Mouse (Mus musculus) neural tube, embryonic 13.5 days (tissue): Measurements from ENCODE around the gene Phactr1. TPM values are rescaled to one million over a fixed set of nuclear protein-coding genes. Genes with fewer than 3 reads are reported as not detected.

ENCODE experiments used
- ATAC-seq: fragments of 200-750 bp; cut with Nextera tagmentation; 2 replicates; pipeline ENCODE4 v1.8.0; 2017; ENCODE audit warnings: low read depth, mild to moderate bottlenecking, moderate TSS enrichment, moderate library complexity
- H3K27ac ChIP-seq: fragments of 300-500 bp; sonication (generic); replicated peaks from 2 replicates; pipeline ENCODE4 v1.5.1; 2015; ENCODE audit warnings: moderate library complexity, mild to moderate bottlenecking, inconsistent platforms
- H3K27me3 ChIP-seq: fragments of 300-500 bp; sonication (generic); 2 replicates; pipeline ENCODE4 v1.6.1; 2015; ENCODE audit warnings: mild to moderate bottlenecking, inconsistent platforms
- H3K36me3 ChIP-seq: fragments of 300-500 bp; sonication (generic); 2 replicates; pipeline ENCODE4 v1.6.1; 2015; ENCODE audit warnings: mild to moderate bottlenecking, inconsistent platforms
- H3K4me1 ChIP-seq: fragments of 300-500 bp; sonication (generic); replicated peaks from 2 replicates; pipeline ENCODE4 v1.6.1; 2015; ENCODE audit warnings: inconsistent platforms
- H3K4me2 ChIP-seq: fragments of 300-500 bp; sonication (generic); 2 replicates; pipeline ENCODE4 v1.6.1; 2015; ENCODE audit warnings: inconsistent platforms, mild to moderate bottlenecking, moderate library complexity
- H3K4me3 ChIP-seq: fragments of 300-500 bp; sonication (generic); 2 replicates; pipeline ENCODE4 v1.5.1; 2015; ENCODE audit warnings: mild to moderate bottlenecking, inconsistent platforms
- H3K9ac ChIP-seq: fragments of 300-500 bp; sonication (generic); 2 replicates; pipeline ENCODE4 v1.6.1; 2015; ENCODE audit warnings: moderate library complexity, mild to moderate bottlenecking, inconsistent platforms
- H3K9me3 ChIP-seq: fragments of 300-500 bp; sonication (generic); 2 replicates; pipeline ENCODE4 v1.6.1; 2016; ENCODE audit warnings: inconsistent platforms
- WGBS: fragments of 180-500 bp; shearing (Covaris S2); methylation state at CpG from one replicate; pipeline ENCODE4 v1.1.7; 2015; 5-methylcytosine and 5-hydroxymethylcytosine counted together
- polyA plus RNA-seq: library from polyadenylated mRNA; unstranded; fragments of >200 nt; fragmentation: Nextera tagmentation; extraction: Ambion mirVana; gene quantifications from 2 replicates; pipeline ENCODE4 v1.2.1, GENCODE M21; 2015

The Phactr1 gene
- polyA plus RNA-seq: 48.3 and 50.3 TPM in 2 replicates

- WGBS: 11% methylated on average over 11 of the region's 11 CpGs
- no peak within 1 kb of the TSS for H3K27ac ChIP-seq
These were observed at the start of gene Phactr1 for GRCm38 (mm10) chr13:42680391-42680994. Gene Phactr1, plus strand, starts transcription at chr13:42680623.

GRCm38 (mm10) chr13:42634908-42635307 lies 45.5 kb upstream of the Phactr1 start:
- ATAC-seq: no peak
- no peak overlapping the region for H3K9ac ChIP-seq
- no peaks in the 10 kb centered on the region for H3K36me3 ChIP-seq
- no peaks in the 10 kb centered on the region for H3K27me3 ChIP-seq
- no peak overlapping the region for H3K4me2 ChIP-seq
- H3K27ac ChIP-seq: no peak overlapping the region
- no peaks in the 10 kb centered on the region for H3K9me3 ChIP-seq
- WGBS: 90% methylated on average over 2 of the region's 2 CpGs
- H3K4me1 ChIP-seq: no peaks in the 10 kb centered on the region
- no peak overlapping the region for H3K4me3 ChIP-seq

More at GRCm38 (mm10) chr13:42680391-42680994, at the start of gene Phactr1:
- ATAC-seq: no peak
- no peak within 1 kb of the TSS for H3K4me3 ChIP-seq
- peaks cover 11% of the 10 kb centered on the region for H3K4me1 ChIP-seq
- peaks cover 4% of the 10 kb centered on the region; the same call in 1 of the 2 replicates for H3K27me3 ChIP-seq
- H3K9me3 ChIP-seq: no peaks in the 10 kb centered on the region
- no peak within 1 kb of the TSS for H3K9ac ChIP-seq
- peak within 1 kb of the TSS; percentile 25; the same call in 1 of the 2 replicates for H3K4me2 ChIP-seq
- H3K36me3 ChIP-seq: no peaks in the 10 kb centered on the region

GRCm38 (mm10) chr13:42650228-42650627 lies 30.2 kb upstream of the Phactr1 start:
- no peak for ATAC-seq
- Histone ChIP-seq H3K4me3 (no peak overlapping the region), H3K27ac (no peak overlapping the region), H3K27me3 (no peaks in the 10 kb centered on the region), H3K9ac (no peak overlapping the region), H3K9me3 (no peaks in the 10 kb centered on the region), H3K36me3 (no peaks in the 10 kb centered on the region), H3K4me1 (no peaks in the 10 kb centered on the region), H3K4me2 (no peak overlapping the region)
- 72% methylated on average over 6 of the region's 6 CpGs for WGBS

GRCm38 (mm10) chr13:42656643-42657315 lies 23.6 kb upstream of the Phactr1 start:
- H3K27ac ChIP-seq: no peak overlapping the region
- H3K27me3 ChIP-seq: no peaks in the 10 kb centered on the region
- no peak for ATAC-seq
- peaks cover 12% of the 10 kb centered on the region for H3K4me1 ChIP-seq
- H3K9me3 ChIP-seq: no peaks in the 10 kb centered on the region
- H3K9ac ChIP-seq: no peak overlapping the region
- H3K4me3 ChIP-seq: no peak overlapping the region
- no peaks in the 10 kb centered on the region for H3K36me3 ChIP-seq
- no peak overlapping the region for H3K4me2 ChIP-seq
- WGBS: 49% methylated on average over 7 of the region's 7 CpGs

- WGBS: 43% methylated on average over 10 of the region's 10 CpGs
- Histone ChIP-seq H3K9ac (no peak overlapping the region), H3K4me3 (no peak overlapping the region), H3K27me3 (no peaks in the 10 kb centered on the region), H3K9me3 (no peaks in the 10 kb centered on the region), H3K4me1 (peaks cover 11% of the 10 kb centered on the region; the same call in 1 of the 2 replicates), H3K36me3 (no peaks in the 10 kb centered on the region), H3K27ac (peak overlapping the region; percentile 9; the same call in 1 of the 2 replicates), H3K4me2 (no peak overlapping the region)
- 0 out of 2 replicates have a peak, but pooled peaks have one; percentile 27 for ATAC-seq
These were observed 8.7 kb upstream of the Phactr1 start for GRCm38 (mm10) chr13:42671651-42672290.

GRCm38 (mm10) chr13:42681299-42681698 lies 876 bp downstream of the Phactr1 start:
- Histone ChIP-seq H3K9me3 (no peaks in the 10 kb centered on the region), H3K27me3 (peaks cover 4% of the 10 kb centered on the region; the same call in 1 of the 2 replicates), H3K27ac (no peak overlapping the region), H3K36me3 (no peaks in the 10 kb centered on the region), H3K4me3 (no peak overlapping the region), H3K4me1 (peaks cover 11% of the 10 kb centered on the region), H3K4me2 (no peak overlapping the region), H3K9ac (no peak overlapping the region)
- ATAC-seq: no peak
- 78% methylated on average over 9 of the region's 9 CpGs for whole genome bisulfite sequencing

- ATAC-seq: no peak
- no peak overlapping the region for H3K4me3 ChIP-seq
- H3K27me3 ChIP-seq: peaks cover 4% of the 10 kb centered on the region; the same call in 1 of the 2 replicates
- no peaks in the 10 kb centered on the region for H3K9me3 ChIP-seq
- 92% methylated on average over 7 of the region's 7 CpGs for WGBS
- peaks cover 11% of the 10 kb centered on the region for H3K4me1 ChIP-seq
- no peaks in the 10 kb centered on the region for H3K36me3 ChIP-seq
- H3K9ac ChIP-seq: no peak overlapping the region
- no peak overlapping the region for H3K4me2 ChIP-seq
- H3K27ac ChIP-seq: no peak overlapping the region
These were observed 3.8 kb downstream of the Phactr1 start for GRCm38 (mm10) chr13:42684181-42684580.

GRCm38 (mm10) chr13:42692233-42692632 lies 11.8 kb downstream of the Phactr1 start:
- 90% methylated on average over 4 of the region's 4 CpGs for WGBS
- H3K27ac ChIP-seq: no peak overlapping the region
- H3K36me3 ChIP-seq: no peaks in the 10 kb centered on the region
- H3K9ac ChIP-seq: no peak overlapping the region
- H3K27me3 ChIP-seq: no peaks in the 10 kb centered on the region
- no peaks in the 10 kb centered on the region for H3K9me3 ChIP-seq
- no peak for ATAC-seq
- H3K4me2 ChIP-seq: no peak overlapping the region
- no peaks in the 10 kb centered on the region for H3K4me1 ChIP-seq
- H3K4me3 ChIP-seq: no peak overlapping the region

- H3K27me3 ChIP-seq: no peaks in the 10 kb centered on the region
- no peaks in the 10 kb centered on the region for H3K36me3 ChIP-seq
- no peak overlapping the region for H3K27ac ChIP-seq
- H3K4me3 ChIP-seq: no peak overlapping the region
- H3K9ac ChIP-seq: no peak overlapping the region
- ATAC-seq: no peak
- H3K9me3 ChIP-seq: no peaks in the 10 kb centered on the region
- no peak overlapping the region for H3K4me2 ChIP-seq
- no peaks in the 10 kb centered on the region for H3K4me1 ChIP-seq
- WGBS: 80% methylated on average over 5 of the region's 5 CpGs
These were observed 16.2 kb downstream of the Phactr1 start for GRCm38 (mm10) chr13:42696641-42697040.

GRCm38 (mm10) chr13:42709148-42709547 lies 28.7 kb downstream of the Phactr1 start:
- Histone ChIP-seq H3K9me3 (no peaks in the 10 kb centered on the region), H3K9ac (peak overlapping the region; percentile 90), H3K27me3 (peaks cover 6% of the 10 kb centered on the region; the same call in 1 of the 2 replicates), H3K4me3 (peak overlapping the region; percentile 71), H3K36me3 (no peaks in the 10 kb centered on the region), H3K27ac (peak overlapping the region; percentile 90), H3K4me1 (peaks cover 29% of the 10 kb centered on the region), H3K4me2 (peak overlapping the region; percentile 65)
- peak; percentile 82 for ATAC-seq
- 5% methylated on average over 11 of the region's 11 CpGs for WGBS

GRCm38 (mm10) chr13:42709611-42710331 lies 29.3 kb downstream of the Phactr1 start:
- Histone ChIP-seq H3K4me1 (peaks cover 30% of the 10 kb centered on the region), H3K27me3 (peaks cover 6% of the 10 kb centered on the region; the same call in 1 of the 2 replicates), H3K9ac (peak overlapping the region; percentile 90), H3K36me3 (no peaks in the 10 kb centered on the region), H3K9me3 (no peaks in the 10 kb centered on the region), H3K27ac (peak overlapping the region; percentile 90), H3K4me3 (peak overlapping the region; percentile 71), H3K4me2 (peak overlapping the region; percentile 65)
- ATAC-seq: peak; percentile 93
- under 1% methylated on average over 39 of the region's 39 CpGs for WGBS
